Mouse (Mus musculus) cortical plate, adult 2 months (tissue): ENCODE results near the gene Col23a1.

Experiments used
- CTCF ChIP-seq: fragments of 200-500 bp; IDR thresholded peaks from 2 replicates; pipeline ENCODE4 v1.5.1; 2011; ENCODE audit warnings: mild to moderate bottlenecking, control low read depth, low read length; ENCODE audit not compliant: insufficient read depth; ENCODE audit errors: extremely low read depth
- POLR2A ChIP-seq: fragments of 200-500 bp; IDR thresholded peaks from 2 replicates; pipeline ENCODE4 v1.6.1; 2011; ENCODE audit warnings: mild to moderate bottlenecking, low read length, control low read depth; ENCODE audit not compliant: insufficient read depth; ENCODE audit errors: extremely low read depth

DNA sequence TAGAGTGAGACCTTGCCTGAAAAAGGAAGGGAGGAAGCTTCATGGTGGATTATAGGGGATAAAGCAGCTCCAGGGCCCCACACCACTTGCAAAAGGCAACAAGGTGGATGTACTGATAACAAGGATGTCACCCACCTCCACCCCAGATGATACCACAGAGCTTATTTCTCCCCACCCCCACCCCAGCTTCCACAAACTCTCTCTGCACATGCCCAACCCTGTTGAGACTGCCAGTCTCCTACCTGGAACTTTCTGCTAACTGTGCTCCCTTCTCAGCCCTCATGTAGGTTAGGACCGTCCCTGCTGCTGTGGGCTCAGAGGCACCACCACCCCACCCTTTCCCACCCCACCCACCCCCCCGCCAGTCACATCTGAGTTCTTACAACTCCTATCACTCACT is 154.1 kb downstream of the Col23a1 start:
- TF ChIP-seq POLR2A: no peak
- TF ChIP-seq CTCF: no peak
